Mouse (Mus musculus): ENCODE measurements around the gene Tbata. TPM values are rescaled to one million over a fixed set of nuclear protein-coding genes. Genes with fewer than 3 reads are reported as not detected.

Gene Tbata
- total and polyA plus RNA-seq, 3 experiments, result 0.45 TPM; not detected in 2

- TF ChIP-seq EP300 (IDR thresholded peaks at IDR 0.05; ENCODE audit: insufficient read depth, low read depth, low read length) (no peak), CTCF (IDR thresholded peaks at IDR 0.05) (no peak), POLR2A (IDR thresholded peaks at IDR 0.05; ENCODE audit: insufficient read depth, low read depth, low read length) (no peak)
- H3K4me3 ChIP-seq, result no peak overlapping the region
- H3K4me1 ChIP-seq (ENCODE audit: control insufficient read depth, insufficient read depth, low read length), result no peaks in the 10 kb centered on the region
- WGBS, result 81% methylated on average over 4 of the region's 4 CpGs
- no peak for DNase-seq
- intact Hi-C loops (cut with DNase I), result no loop called here
- no peak overlapping the region for H3K27ac ChIP-seq
- H3K79me2 ChIP-seq (replicated peaks; ENCODE audit: control insufficient read depth, insufficient read depth, low read length), result no peaks in the 10 kb centered on the region
- no peaks in the 10 kb centered on the region for H3K27me3 ChIP-seq (ENCODE audit: control insufficient read depth, insufficient read depth, low read length)
- H3K36me3 ChIP-seq (ENCODE audit: control insufficient read depth, insufficient read depth, low read length), result no peaks in the 10 kb centered on the region
- H3K9ac ChIP-seq (ENCODE audit: low read depth, low read length), result no peak overlapping the region
Observed at GRCm38 (mm10) chr10:61234319-61234718, 62.6 kb downstream of the Tbata start.

DNA sequence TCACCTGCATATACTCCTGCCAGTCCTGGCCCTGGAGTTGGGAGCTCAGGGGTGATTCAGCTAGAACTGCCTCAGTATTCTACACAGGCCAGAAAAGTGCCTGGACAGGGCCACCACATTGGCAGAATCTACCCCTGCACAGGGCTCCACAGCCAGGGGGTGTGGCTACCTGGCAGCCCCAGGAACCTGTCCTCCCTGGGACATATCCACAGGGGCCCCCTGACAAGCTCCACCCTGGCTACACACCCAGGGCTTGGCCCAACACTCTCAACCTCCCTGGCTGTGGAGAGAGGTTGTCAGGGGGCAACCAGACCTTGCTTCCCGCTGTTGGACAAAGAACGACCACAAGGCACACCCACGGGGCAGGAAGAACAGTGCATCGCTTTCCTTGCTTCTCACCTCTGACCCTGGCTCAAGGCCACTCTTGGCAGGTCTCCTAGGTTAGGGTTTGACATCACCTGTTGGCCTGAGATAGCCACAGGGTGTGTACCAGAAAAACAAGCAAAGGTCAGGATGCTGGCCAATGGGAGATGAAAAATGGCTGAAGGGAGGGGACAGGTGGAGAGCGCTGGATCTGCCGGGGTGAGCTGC is 64.0 kb downstream of the Tbata start:
- 75% methylated on average over 6 of the region's 6 CpGs for WGBS
- H3K79me2 ChIP-seq (replicated peaks; ENCODE audit: control insufficient read depth, insufficient read depth, low read length), result no peaks in the 10 kb centered on the region
- TF ChIP-seq EP300 (IDR thresholded peaks at IDR 0.05; ENCODE audit: insufficient read depth, low read depth, low read length), result no peak
- TF ChIP-seq POLR2A (IDR thresholded peaks at IDR 0.05; ENCODE audit: insufficient read depth, low read depth, low read length), result no peak
- no peak for TF ChIP-seq CTCF (IDR thresholded peaks at IDR 0.05)
- intact Hi-C loops (cut with DNase I), result no loop called here
- no peaks in the 10 kb centered on the region for H3K27me3 ChIP-seq (ENCODE audit: control insufficient read depth, insufficient read depth, low read length)
- no peak overlapping the region for H3K27ac ChIP-seq
- H3K9ac ChIP-seq (ENCODE audit: low read depth, low read length), result no peak overlapping the region
- DNase-seq, result no peak
- no peak overlapping the region for H3K4me3 ChIP-seq
- no peaks in the 10 kb centered on the region for H3K36me3 ChIP-seq (ENCODE audit: control insufficient read depth, insufficient read depth, low read length)
- no peaks in the 10 kb centered on the region for H3K4me1 ChIP-seq (ENCODE audit: control insufficient read depth, insufficient read depth, low read length)

DNA sequence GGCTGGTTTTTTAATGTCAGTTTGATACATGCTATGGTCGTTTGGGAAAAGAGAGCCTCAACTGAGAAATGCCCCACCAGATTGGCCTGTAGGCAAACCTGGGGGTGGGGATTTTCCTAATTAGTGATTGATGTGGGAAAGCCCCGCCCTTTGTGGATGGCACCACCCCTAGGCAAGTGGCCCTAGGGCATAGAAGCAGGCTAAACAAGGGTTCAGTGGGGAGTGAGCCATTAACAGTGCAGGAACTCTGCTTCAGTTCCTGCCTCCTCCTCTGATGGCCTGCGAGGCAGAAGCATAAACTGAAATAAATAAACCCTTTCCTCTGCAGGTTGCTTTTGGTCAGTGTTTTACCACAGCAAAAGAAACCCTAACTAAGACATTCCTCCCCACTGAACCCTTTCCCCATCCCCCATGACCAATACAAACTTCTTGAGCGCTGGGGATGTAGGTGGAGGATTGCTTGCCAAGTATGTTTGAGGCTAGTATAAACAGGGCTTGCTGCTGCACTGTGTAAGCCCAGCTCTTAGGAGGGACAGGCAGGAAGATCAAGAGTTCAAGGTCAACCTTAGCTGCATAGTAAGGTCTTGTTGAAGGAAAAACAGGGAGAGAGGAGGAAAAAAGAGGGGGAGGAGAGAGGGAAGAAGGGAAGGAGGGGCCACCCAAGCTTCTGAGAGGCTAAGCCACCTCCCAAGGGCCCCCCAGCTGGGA is 65.1 kb downstream of the Tbata start:
- Histone ChIP-seq H3K4me1 (ENCODE audit: control insufficient read depth, insufficient read depth, low read length) (no peaks in the 10 kb centered on the region), H3K79me2 (replicated peaks; ENCODE audit: control insufficient read depth, insufficient read depth, low read length) (no peaks in the 10 kb centered on the region), H3K4me3 (no peak overlapping the region), H3K27ac (no peak overlapping the region), H3K9ac (ENCODE audit: low read depth, low read length) (no peak overlapping the region), H3K36me3 (ENCODE audit: control insufficient read depth, insufficient read depth, low read length) (no peaks in the 10 kb centered on the region), H3K27me3 (ENCODE audit: control insufficient read depth, insufficient read depth, low read length) (no peaks in the 10 kb centered on the region)
- no peak for DNase-seq
- intact Hi-C loops (cut with DNase I), result no loop called here
- TF ChIP-seq CTCF (IDR thresholded peaks at IDR 0.05), result no peak
- no peak for TF ChIP-seq POLR2A (IDR thresholded peaks at IDR 0.05; ENCODE audit: insufficient read depth, low read depth, low read length)
- TF ChIP-seq EP300 (IDR thresholded peaks at IDR 0.05; ENCODE audit: insufficient read depth, low read depth, low read length), result no peak
- WGBS, result 55% methylated on average over 4 of the region's 4 CpGs

DNA sequence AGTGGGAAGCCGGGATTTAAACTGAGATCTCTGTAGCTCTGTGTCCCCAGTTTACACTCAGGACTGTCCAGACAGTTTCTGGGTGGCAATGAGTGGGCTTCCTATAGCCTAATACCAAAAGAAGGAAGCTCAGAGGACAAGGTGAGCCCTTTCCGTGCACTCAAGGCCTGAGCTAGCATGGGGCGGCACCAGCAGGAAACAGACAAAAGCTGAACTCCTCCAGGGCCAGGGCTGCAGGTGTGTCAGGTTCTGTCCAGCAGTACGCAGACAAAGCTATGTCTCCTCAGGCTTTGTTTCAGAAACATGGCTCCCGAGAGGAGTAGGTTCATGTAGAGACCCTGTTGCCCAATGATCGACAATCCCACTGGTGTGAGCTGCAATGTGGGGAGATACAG is 65.6 kb downstream of the Tbata start:
- intact Hi-C loops (cut with DNase I), result no loop called here
- 72% methylated on average over 6 of the region's 6 CpGs for WGBS
- H3K36me3 ChIP-seq (ENCODE audit: control insufficient read depth, insufficient read depth, low read length), result no peaks in the 10 kb centered on the region
- H3K4me3 ChIP-seq, result no peak overlapping the region
- H3K4me1 ChIP-seq (ENCODE audit: control insufficient read depth, insufficient read depth, low read length), result no peaks in the 10 kb centered on the region
- H3K9ac ChIP-seq (ENCODE audit: low read depth, low read length), result no peak overlapping the region
- H3K27ac ChIP-seq, result no peak overlapping the region
- H3K79me2 ChIP-seq (replicated peaks; ENCODE audit: control insufficient read depth, insufficient read depth, low read length), result no peaks in the 10 kb centered on the region
- TF ChIP-seq CTCF (IDR thresholded peaks at IDR 0.05), result no peak
- no peak for TF ChIP-seq EP300 (IDR thresholded peaks at IDR 0.05; ENCODE audit: insufficient read depth, low read depth, low read length)
- no peak for TF ChIP-seq POLR2A (IDR thresholded peaks at IDR 0.05; ENCODE audit: insufficient read depth, low read depth, low read length)
- no peaks in the 10 kb centered on the region for H3K27me3 ChIP-seq (ENCODE audit: control insufficient read depth, insufficient read depth, low read length)
- DNase-seq, result no peak

Small RNA genes lying within 50 kb of the gene (microRNA-seq; reads per million reads assigned to microRNA genes)
- 0 reads per million in 2 experiments for gene Gm44308

Other genes with a start within 250 kb of the Tbata start
- under 1 TPM; 0.50 to 0.86 TPM for gene Pcbd1, start 82.6 kb upstream of the Tbata start, total RNA-seq (2021)
- 1.8 and 2.5 TPM in 2 replicates for gene Pcbd1, start 82.6 kb upstream of the Tbata start, polyA plus RNA-seq (2012; rRNA removed)
- gene Sgpl1, start 24.3 kb upstream of the Tbata start, total RNA-seq (2021), result 10 to 100 TPM; 13.2 to 16.7 TPM
- gene Sgpl1, start 24.3 kb upstream of the Tbata start, polyA plus RNA-seq (2012; rRNA removed), result 13.2 and 18.2 TPM in 2 replicates
- 1 to 10 TPM in 1 of 2 experiments, under 1 TPM in 1; 0.91 to 1.6 TPM for gene Adamts14, start 101.5 kb downstream of the Tbata start, total RNA-seq (2021)
- 1.2 and 1.3 TPM in 2 replicates for gene Adamts14, start 101.5 kb downstream of the Tbata start, polyA plus RNA-seq (2012; rRNA removed)
- gene Prf1, start 125.9 kb downstream of the Tbata start, total RNA-seq (2021), result under 1 TPM; 0.23 to 0.32 TPM
- 0.12 and 1.3 TPM in 2 replicates for gene Prf1, start 125.9 kb downstream of the Tbata start, polyA plus RNA-seq (2012; rRNA removed)
- 10 to 100 TPM; 15.3 to 17.6 TPM for gene Pald1, start 211.6 kb downstream of the Tbata start, total RNA-seq (2021)
- 17.7 and 20.4 TPM in 2 replicates for gene Pald1, start 211.6 kb downstream of the Tbata start, polyA plus RNA-seq (2012; rRNA removed)
- gene Nodal, start 246.0 kb downstream of the Tbata start, total RNA-seq (2021), result under 1 TPM in 1 of 2 experiments, not detected in 1; 0.10 TPM
- 0.04 and 0.38 TPM in 2 replicates for gene Nodal, start 246.0 kb downstream of the Tbata start, polyA plus RNA-seq (2012; rRNA removed)